Mouse (Mus musculus) heart, postnatal 0 days (tissue): ENCODE measurements around the gene Kcnd3. TPM values are rescaled to one million over a fixed set of nuclear protein-coding genes. Genes with fewer than 3 reads are reported as not detected.

Experiments used
- ATAC-seq: fragments of 200-750 bp; cut with Nextera tagmentation; 2 replicates; pipeline ENCODE4 v1.8.0; 2017; ENCODE audit warnings: low read depth, moderate number of reproducible peaks, moderate library complexity; ENCODE audit not compliant: insufficient read depth
- DNase-seq: peaks from one replicate; pipeline ENCODE4 v3.0.0-alpha.2; 2016; ENCODE audit warnings: low spot score
- H3K27ac ChIP-seq: fragments of 300-500 bp; sonication (generic); 2 replicates; pipeline ENCODE4 v1.5.1; 2014; ENCODE audit warnings: low read depth, mild to moderate bottlenecking
- H3K27me3 ChIP-seq: fragments of 300-500 bp; sonication (generic); 2 replicates; pipeline ENCODE4 v1.6.1; 2014; ENCODE audit warnings: low read length, mixed read lengths; ENCODE audit not compliant: control insufficient read depth, insufficient read depth
- H3K36me3 ChIP-seq: fragments of 300-500 bp; sonication (generic); replicated peaks from 2 replicates; pipeline ENCODE4 v1.6.1; 2014; ENCODE audit warnings: low read length, mixed read lengths; ENCODE audit not compliant: control insufficient read depth, insufficient read depth
- H3K4me1 ChIP-seq: fragments of 300-500 bp; sonication (generic); 2 replicates; pipeline ENCODE4 v1.6.1; 2014; ENCODE audit warnings: antibody characterized with exemption; ENCODE audit not compliant: control insufficient read depth, insufficient read depth
- H3K4me2 ChIP-seq: fragments of 300-500 bp; sonication (generic); 2 replicates; pipeline ENCODE4 v1.6.1; 2014; ENCODE audit warnings: low read depth, mild to moderate bottlenecking, low read length, moderate library complexity
- H3K4me3 ChIP-seq: fragments of 300-500 bp; sonication (generic); 2 replicates; pipeline ENCODE4 v1.5.1; 2014; ENCODE audit warnings: low read depth, low read length
- H3K9ac ChIP-seq: fragments of 300-500 bp; sonication (generic); replicated peaks from 2 replicates; pipeline ENCODE4 v1.6.1; 2014; ENCODE audit warnings: low read depth, low read length, mixed read lengths
- H3K9me3 ChIP-seq: fragments of 300-500 bp; sonication (generic); replicated peaks from 2 replicates; pipeline ENCODE4 v1.6.1; 2016; ENCODE audit warnings: low read length; ENCODE audit not compliant: control insufficient read depth
- CTCF ChIP-seq: IDR thresholded peaks from 2 replicates; pipeline ENCODE4 v1.5.1; 2016; ENCODE audit warnings: antibody characterized with exemption, control low read depth, low read depth
- EP300 ChIP-seq: IDR thresholded peaks from 2 replicates; pipeline ENCODE4 v1.6.1; 2016; ENCODE audit warnings: antibody characterized with exemption, low read depth
- WGBS: fragments of 180-500 bp; shearing (Covaris S2); extraction: QIAGEN DNeasy Blood & Tissue Kit; methylation state at CpG from one replicate; pipeline ENCODE4 v1.1.7; 2014; 5-methylcytosine and 5-hydroxymethylcytosine counted together
- polyA plus RNA-seq: library from polyadenylated mRNA; unstranded; fragments of >200 nt; fragmentation: Nextera tagmentation; extraction: Ambion mirVana; gene quantifications from 2 replicates; pipeline ENCODE4 v1.2.1, GENCODE M21; 2015
- total RNA-seq: library from RNA; depleted of rRNA; stranded (reverse); fragments of >200 nt; gene quantifications from 2 replicates; pipeline ENCODE4 v1.2.3, GENCODE M21; 2014; ENCODE audit warnings: low replicate concordance

Kcnd3 gene
- total and polyA plus RNA-seq, 2 experiments from 2014 or later: 0.27 to 2.4 TPM

- no peaks in the 10 kb centered on the region for H3K27me3 ChIP-seq
- no peak overlapping the region for H3K4me2 ChIP-seq
- DNase-seq: peak; percentile 46
- H3K36me3 ChIP-seq: peaks cover 8% of the 10 kb centered on the region
- H3K4me1 ChIP-seq: peaks cover 33% of the 10 kb centered on the region
- no peak overlapping the region for H3K9ac ChIP-seq
- ATAC-seq: peak; percentile 70
- TF ChIP-seq EP300: no peak
- no peaks in the 10 kb centered on the region for H3K9me3 ChIP-seq
- H3K27ac ChIP-seq: peak overlapping the region; percentile 36; the same call in 1 of the 2 replicates
- no peak overlapping the region for H3K4me3 ChIP-seq
- WGBS: 59% methylated on average over 7 of the region's 7 CpGs
Observed at GRCm38 (mm10) chr3:105711741-105712140, 259.6 kb downstream of the Kcnd3 start.

DNA sequence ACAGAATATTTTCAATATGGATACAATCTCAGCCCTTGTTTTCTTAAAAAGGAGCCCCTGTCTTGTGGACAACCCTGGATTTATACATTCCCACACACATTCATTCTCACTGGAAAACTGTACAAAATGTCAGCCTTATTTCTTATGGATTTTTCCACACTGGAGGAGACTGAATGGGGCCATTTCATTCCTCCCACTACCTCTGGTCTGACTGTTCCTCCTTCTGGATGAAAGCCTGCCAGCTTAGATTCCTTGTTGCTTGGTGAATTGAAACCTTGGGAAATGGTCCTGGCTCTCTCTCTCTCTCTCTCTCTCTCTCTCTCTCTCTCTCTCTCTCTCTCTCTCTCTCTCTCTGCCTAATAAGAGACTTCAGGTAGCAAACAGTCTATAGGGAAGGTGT lies 260.7 kb downstream of the Kcnd3 start:
- Histone ChIP-seq H3K9ac (no peak overlapping the region), H3K4me2 (no peak overlapping the region), H3K9me3 (no peaks in the 10 kb centered on the region), H3K4me1 (peaks cover 25% of the 10 kb centered on the region), H3K27me3 (no peaks in the 10 kb centered on the region), H3K27ac (no peak overlapping the region), H3K4me3 (no peak overlapping the region), H3K36me3 (peaks cover 12% of the 10 kb centered on the region)
- DNase-seq (no peak), ATAC-seq (no peak)
- no peak for TF ChIP-seq CTCF

DNA sequence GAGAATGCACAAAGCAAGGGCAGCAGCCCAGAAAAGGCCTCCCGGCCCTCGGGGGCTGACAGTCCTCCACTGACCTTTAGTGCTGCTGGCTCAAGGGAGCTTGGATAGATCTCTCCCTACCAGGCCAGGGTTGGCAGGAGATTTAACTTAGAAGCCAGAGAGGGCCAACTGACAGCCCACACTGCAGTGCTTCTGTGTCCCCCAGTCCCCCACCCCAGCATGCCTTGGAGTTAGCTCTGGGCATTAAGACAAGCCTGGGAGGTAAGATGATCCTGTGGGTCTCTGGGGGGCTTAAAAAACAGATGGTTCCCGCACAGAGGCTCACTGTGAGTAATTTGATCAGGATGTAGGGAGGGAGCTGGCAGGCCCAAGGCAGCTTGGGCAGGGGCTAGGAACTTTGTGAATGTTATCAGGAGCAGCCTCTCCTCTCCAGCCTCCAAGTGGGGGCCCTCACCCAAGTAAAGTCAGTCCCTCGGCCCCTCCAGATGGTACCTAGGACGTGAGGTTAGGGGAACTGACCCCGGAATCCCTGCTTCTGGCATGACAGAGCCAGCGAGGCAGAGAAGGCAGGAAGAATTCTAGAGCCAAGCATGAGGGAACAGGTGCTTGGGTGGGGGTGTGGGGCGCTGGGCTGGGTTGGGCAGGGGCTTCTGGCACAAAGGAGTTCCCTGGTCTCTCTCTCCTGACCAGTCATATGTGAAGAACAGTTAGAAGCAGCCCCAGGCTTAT lies 262.1 kb downstream of the Kcnd3 start:
- Histone ChIP-seq H3K9ac (no peak overlapping the region), H3K4me2 (no peak overlapping the region), H3K9me3 (no peaks in the 10 kb centered on the region), H3K27ac (peak overlapping the region; percentile 59), H3K27me3 (no peaks in the 10 kb centered on the region), H3K4me1 (peaks cover 29% of the 10 kb centered on the region), H3K4me3 (no peak overlapping the region), H3K36me3 (peaks cover 12% of the 10 kb centered on the region)
- no peak for TF ChIP-seq EP300
- TF ChIP-seq CTCF: no peak
- WGBS: 35% methylated on average over 8 of the region's 8 CpGs
- peak; percentile 10; the same call in 1 of the 2 replicates for ATAC-seq
- DNase-seq: no peak

- Histone ChIP-seq H3K36me3 (peaks cover 12% of the 10 kb centered on the region), H3K4me2 (no peak overlapping the region), H3K9me3 (no peaks in the 10 kb centered on the region), H3K9ac (no peak overlapping the region), H3K4me1 (peaks cover 29% of the 10 kb centered on the region), H3K27me3 (no peaks in the 10 kb centered on the region), H3K27ac (no peak overlapping the region), H3K4me3 (no peak overlapping the region)
- DNase-seq (no peak), ATAC-seq (no peak)
- no peak for TF ChIP-seq CTCF
- TF ChIP-seq EP300: no peak
Observed at GRCm38 (mm10) chr3:105714820-105715167, 262.7 kb downstream of the Kcnd3 start.

DNA sequence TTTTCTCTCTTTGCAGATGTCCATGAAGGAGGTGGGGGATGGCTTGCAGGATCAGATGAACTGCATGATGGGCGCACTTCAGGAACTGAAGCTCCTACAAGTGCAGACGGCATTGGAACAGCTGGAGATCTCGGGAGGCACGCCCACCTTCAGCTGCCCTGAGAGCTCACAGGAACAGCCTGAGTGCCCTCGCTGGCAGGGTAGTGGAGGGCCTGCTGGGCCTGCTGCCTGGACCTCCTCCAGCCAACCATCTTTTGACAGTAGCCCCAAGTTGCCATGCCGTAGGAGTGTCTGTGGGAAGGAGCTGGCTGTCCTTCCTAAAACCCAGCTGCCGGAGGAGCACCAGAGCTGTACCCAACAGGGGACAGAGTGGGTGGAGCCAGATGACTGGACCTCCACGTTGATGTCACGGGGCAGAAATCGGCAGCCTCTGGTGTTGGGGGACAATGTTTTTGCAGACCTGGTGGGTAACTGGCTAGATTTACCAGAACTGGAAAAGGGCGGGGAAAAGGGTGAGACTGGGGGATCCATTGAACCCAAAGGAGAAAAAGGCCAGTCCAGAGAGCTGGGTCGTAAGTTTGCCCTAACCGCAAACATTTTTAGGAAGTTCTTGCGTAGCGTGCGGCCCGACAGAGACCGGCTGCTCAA lies 264.3 kb downstream of the Kcnd3 start:
- DNase-seq: no peak
- Histone ChIP-seq H3K27ac (no peak overlapping the region), H3K4me3 (no peak overlapping the region), H3K27me3 (no peaks in the 10 kb centered on the region), H3K4me2 (no peak overlapping the region), H3K9ac (no peak overlapping the region), H3K36me3 (peaks cover 12% of the 10 kb centered on the region), H3K9me3 (no peaks in the 10 kb centered on the region), H3K4me1 (peaks cover 22% of the 10 kb centered on the region)
- WGBS: 77% methylated on average over 18 of the region's 18 CpGs
- TF ChIP-seq CTCF: no peak
- no peak for TF ChIP-seq EP300
- ATAC-seq: no peak
